Mouse (Mus musculus): ENCODE results near the gene Cptp. TPM values are rescaled to one million over a fixed set of nuclear protein-coding genes. Genes with fewer than 3 reads are reported as not detected.

Cptp gene
- polyA plus RNA-seq (2015; fragmentation: Nextera tagmentation; extraction: Ambion mirVana) = 14.7 and 15.7 TPM in 2 replicates

DNA sequence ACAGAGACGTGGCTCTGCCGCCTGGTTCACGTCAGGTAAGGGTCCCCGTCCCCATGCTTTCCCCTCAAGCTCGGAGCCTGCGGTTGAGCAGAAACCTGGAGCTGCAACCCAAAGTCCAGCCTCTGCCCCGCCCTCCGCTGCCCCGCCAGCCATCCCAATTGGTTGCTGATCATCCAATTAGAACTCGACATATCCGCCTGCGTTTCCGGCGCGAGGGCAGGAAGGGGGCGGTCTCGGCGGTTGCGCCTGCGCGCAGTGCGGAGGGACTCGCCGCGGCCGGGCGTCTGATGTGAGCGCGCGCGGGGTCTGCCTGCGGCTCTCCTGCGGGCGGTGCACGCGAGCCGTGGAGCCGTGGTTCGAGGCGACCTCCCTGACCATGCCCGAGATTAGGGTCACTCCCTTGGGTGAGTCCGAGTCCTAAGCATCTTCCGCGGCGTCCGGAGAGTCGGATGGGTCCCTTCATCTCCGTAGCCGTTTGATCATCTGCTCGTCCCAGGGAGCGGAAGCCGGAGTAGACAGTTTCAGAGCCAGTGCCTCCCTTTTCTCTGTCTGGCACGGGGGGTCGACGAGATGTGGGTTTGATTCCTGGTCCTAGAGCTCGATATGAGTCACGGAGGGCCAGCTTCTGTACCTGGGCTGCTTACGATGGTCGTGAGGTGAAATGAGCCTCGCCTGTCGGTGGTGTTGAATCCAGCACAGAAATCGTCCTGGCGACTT lies at the start of gene Cptp, which contains the start of gene Ints11:
Gene Cptp, minus strand, starts transcription at position 124 of the 717 bp plus-strand sequence.
Gene Ints11, plus strand, starts transcription at position 230 of the 717 bp plus-strand sequence.
- Histone ChIP-seq H3K4me3 (replicated peaks) (peak within 1 kb of the TSS; percentile 82), H3K9ac (peak within 1 kb of the TSS; percentile 78), H3K9me3 (no peaks in the 10 kb centered on the region), H3K27me3 (replicated peaks) (no peaks in the 10 kb centered on the region), H3K4me1 (peaks cover 13% of the 10 kb centered on the region), H3K27ac (peak within 1 kb of the TSS; percentile 59; the same call in 1 of the 2 replicates), H3K4me2 (peak within 1 kb of the TSS; percentile 91), H3K36me3 (peaks cover 26% of the 10 kb centered on the region)
- WGBS = under 1% methylated on average over 63 of the region's 63 CpGs
- ATAC-seq (ENCODE audit: insufficient read depth, low FRiP score, low read depth) = peak; percentile 97

DNA sequence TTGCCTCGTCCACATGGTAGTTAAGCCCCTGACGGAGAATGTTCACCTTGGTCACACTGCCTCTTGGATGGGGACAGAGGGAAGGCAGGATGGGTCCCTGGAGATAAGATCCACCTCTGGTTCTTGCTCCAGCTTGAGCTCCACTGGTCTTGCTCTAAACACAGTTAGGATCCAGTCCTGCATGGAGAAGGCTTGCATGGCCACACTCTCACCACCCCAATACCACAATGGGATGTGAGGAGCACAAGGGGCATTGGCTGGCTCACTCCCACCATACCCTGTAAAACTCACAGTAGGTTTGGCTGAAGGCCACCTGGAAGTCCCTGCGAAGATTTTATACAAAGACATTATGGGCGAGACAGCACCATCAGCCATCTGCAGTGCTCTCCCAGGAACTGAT lies 39.5 kb upstream of the Cptp start:
- Histone ChIP-seq H3K9me3 (no peaks in the 10 kb centered on the region), H3K4me2 (no peak overlapping the region), H3K36me3 (peaks cover 8% of the 10 kb centered on the region), H3K27ac (no peak overlapping the region), H3K27me3 (replicated peaks) (no peaks in the 10 kb centered on the region), H3K9ac (no peak overlapping the region), H3K4me1 (no peaks in the 10 kb centered on the region), H3K4me3 (replicated peaks) (no peak overlapping the region)
- 80% methylated on average over 4 of the region's 4 CpGs for WGBS
- no peak for ATAC-seq (ENCODE audit: insufficient read depth, low FRiP score, low read depth)

DNA sequence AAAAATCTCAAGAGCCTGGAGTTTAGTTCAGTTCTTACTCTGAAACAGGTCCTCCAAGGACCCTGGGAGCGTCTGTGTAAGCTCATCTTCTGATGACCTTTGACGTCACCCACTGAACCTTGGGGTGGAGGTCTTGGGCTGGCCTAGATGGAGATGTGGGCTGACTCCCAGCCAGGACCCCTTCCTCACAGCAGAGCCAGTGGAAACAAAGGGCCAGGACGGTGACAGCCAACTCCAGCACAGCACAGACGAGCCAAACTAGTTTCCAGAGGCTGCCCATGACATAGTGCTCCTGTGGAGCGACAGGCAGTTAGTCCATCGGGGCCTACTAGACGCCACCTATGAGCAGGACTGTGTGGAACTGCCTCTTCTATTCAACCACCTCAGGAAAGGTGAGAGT lies 39.0 kb upstream of the Cptp start:
- no peak for ATAC-seq (ENCODE audit: insufficient read depth, low FRiP score, low read depth)
- peaks cover 13% of the 10 kb centered on the region for H3K36me3 ChIP-seq
- H3K9ac ChIP-seq = no peak overlapping the region
- no peak overlapping the region for H3K4me2 ChIP-seq
- no peaks in the 10 kb centered on the region for H3K9me3 ChIP-seq
- H3K4me3 ChIP-seq (replicated peaks) = no peak overlapping the region
- WGBS = 69% methylated on average over 7 of the region's 7 CpGs
- H3K27me3 ChIP-seq (replicated peaks) = no peaks in the 10 kb centered on the region
- H3K27ac ChIP-seq = no peak overlapping the region
- no peaks in the 10 kb centered on the region for H3K4me1 ChIP-seq

DNA sequence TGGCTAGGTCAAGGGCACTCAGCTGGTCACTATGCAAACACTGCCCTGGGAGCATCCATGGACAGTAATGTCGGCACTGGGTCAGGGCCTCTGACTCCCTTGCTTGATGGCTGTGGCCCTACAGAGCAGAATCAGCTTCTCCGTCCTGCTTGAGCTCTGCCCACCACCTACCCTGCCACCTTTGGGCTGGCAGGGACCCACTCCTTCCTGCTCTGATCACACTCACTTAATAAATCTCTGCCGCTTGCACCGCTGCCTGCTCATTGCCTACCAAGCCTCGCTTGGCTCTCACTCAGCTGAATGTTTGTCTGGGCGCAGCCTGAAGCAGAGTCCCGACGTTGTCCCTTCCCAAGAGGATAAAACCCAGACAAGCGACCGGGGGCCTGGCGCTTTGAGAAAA lies 37.8 kb upstream of the Cptp start:
- Histone ChIP-seq H3K9me3 (no peaks in the 10 kb centered on the region), H3K4me2 (no peak overlapping the region), H3K27ac (no peak overlapping the region), H3K4me1 (no peaks in the 10 kb centered on the region), H3K9ac (no peak overlapping the region), H3K36me3 (peaks cover 25% of the 10 kb centered on the region), H3K27me3 (replicated peaks) (no peaks in the 10 kb centered on the region), H3K4me3 (replicated peaks) (no peak overlapping the region)
- ATAC-seq (ENCODE audit: insufficient read depth, low FRiP score, low read depth) = no peak
- WGBS = 79% methylated on average over 11 of the region's 11 CpGs

DNA sequence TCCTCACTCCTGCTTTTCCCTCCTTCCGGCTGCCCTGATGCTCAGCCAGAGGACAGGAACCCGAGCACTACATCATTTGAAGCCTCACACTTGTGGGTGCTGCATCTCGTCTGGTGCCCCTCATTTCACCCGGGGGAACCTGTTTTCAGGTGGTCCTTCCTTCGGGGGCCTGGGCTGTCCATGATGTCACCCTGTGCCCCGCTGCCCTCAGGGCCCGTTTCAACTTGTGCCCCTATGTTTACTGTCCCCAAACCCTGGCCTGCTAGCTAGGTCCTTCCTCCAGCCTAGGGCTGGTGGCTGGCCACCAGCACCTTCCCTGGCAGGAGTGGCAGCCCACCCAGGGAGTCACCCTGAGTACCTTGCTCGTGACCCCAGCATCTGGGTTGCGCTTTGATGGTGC lies 36.9 kb upstream of the Cptp start:
- ATAC-seq (ENCODE audit: insufficient read depth, low FRiP score, low read depth) = no peak
- H3K9ac ChIP-seq = no peak overlapping the region
- WGBS = 85% methylated on average over 9 of the region's 9 CpGs
- H3K27ac ChIP-seq = no peak overlapping the region
- no peaks in the 10 kb centered on the region for H3K9me3 ChIP-seq
- H3K36me3 ChIP-seq = peaks cover 31% of the 10 kb centered on the region
- no peaks in the 10 kb centered on the region for H3K4me1 ChIP-seq
- no peak overlapping the region for H3K4me2 ChIP-seq
- H3K4me3 ChIP-seq (replicated peaks) = no peak overlapping the region
- no peaks in the 10 kb centered on the region for H3K27me3 ChIP-seq (replicated peaks)

DNA sequence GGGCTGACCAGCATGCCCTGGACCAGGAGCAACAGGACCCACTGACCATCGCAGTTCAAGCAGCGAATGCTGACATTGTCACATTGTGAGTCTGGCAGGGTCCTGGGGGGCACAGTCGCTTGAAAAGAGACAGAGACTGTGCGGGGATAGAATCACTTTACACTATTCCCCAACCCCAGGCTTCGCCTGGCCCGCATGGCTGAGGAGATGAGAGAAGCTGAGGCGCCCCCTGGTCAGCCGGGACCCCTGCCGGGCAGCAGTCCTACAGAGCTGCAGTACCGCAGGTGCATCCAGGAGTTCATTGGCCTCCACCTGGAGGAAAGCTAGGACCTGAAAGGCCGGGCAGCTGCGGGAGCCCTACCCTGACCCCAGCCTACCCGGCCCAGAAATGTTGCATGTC lies 36.4 kb upstream of the Cptp start:
- Histone ChIP-seq H3K4me2 (no peak overlapping the region), H3K9ac (no peak overlapping the region), H3K36me3 (peaks cover 31% of the 10 kb centered on the region), H3K4me3 (replicated peaks) (no peak overlapping the region), H3K4me1 (no peaks in the 10 kb centered on the region), H3K27me3 (replicated peaks) (no peaks in the 10 kb centered on the region), H3K9me3 (no peaks in the 10 kb centered on the region), H3K27ac (no peak overlapping the region)
- 85% methylated on average over 13 of the region's 13 CpGs for WGBS
- no peak for ATAC-seq (ENCODE audit: insufficient read depth, low FRiP score, low read depth)

DNA sequence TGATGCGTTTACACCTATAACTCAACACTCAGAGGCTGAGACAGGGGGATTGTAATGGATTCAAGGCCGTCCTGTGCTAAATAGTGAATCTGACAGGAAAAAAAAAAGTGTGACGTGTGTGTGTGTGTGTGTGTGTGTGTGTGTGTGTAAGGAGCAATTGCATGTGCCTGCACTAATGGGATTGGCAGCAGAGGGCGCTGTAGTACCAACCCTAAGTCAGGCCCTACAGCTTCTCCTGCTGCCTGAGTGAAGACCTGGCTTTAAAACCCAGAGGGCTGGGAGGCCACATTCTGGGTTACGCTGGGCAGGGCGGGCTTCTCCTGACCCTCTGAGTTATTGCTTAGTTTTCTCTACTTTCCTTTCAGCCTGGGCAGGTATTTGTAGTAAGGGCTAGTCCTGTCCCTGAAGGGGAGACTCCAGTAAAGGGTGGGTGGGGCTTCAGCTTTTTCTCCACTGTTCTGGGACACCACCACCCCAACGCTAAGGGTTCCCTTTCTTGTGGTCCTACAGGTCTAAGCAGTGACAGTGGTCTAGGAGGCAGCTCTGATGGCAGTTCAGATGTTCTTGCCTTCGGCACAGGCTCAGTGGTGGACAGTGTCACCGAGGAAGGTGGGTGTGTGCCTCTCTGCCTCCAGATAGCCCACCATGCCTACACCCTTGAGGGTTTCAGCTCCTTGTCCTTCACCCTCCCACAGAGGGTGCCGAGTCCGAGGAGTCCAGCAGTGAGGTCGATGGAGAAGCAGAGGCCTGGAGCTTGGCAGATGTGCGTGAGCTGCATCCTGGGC lies 35.3 kb upstream of the Cptp start:
- WGBS = 88% methylated on average over 13 of the region's 13 CpGs

DNA sequence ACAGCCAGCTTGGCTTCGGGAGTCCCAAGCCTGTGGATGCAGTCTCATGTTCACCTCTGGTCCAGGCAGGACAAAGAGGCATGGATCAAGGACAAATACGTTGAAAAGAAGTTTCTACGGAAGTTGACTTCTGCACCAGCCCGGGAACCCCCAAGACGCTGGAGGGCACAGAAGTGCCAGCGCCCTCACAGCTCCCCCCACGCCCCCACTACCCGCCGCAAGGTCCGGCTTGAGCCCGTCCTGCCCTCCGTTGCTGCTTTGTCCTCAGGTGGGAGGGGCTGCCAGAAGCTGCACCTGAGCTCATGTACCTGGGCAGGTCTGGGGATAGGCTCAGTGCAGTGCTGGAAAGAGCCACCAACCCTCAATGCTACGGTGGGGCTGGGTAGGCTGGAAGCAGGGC lies 34.0 kb upstream of the Cptp start:
- Histone ChIP-seq H3K9ac (no peak overlapping the region), H3K27me3 (replicated peaks) (no peaks in the 10 kb centered on the region), H3K9me3 (no peaks in the 10 kb centered on the region), H3K36me3 (peaks cover 40% of the 10 kb centered on the region), H3K4me3 (replicated peaks) (no peak overlapping the region), H3K4me1 (no peaks in the 10 kb centered on the region), H3K4me2 (no peak overlapping the region), H3K27ac (no peak overlapping the region)
- no peak for ATAC-seq (ENCODE audit: insufficient read depth, low FRiP score, low read depth)
- WGBS = 91% methylated on average over 13 of the region's 13 CpGs

More for the DNA sequence above, 35.3 kb upstream of the Cptp start:
- Histone ChIP-seq H3K4me2 (no peak overlapping the region), H3K9ac (no peak overlapping the region), H3K9me3 (no peaks in the 10 kb centered on the region), H3K27ac (no peak overlapping the region), H3K36me3 (peaks cover 40% of the 10 kb centered on the region), H3K27me3 (replicated peaks) (no peaks in the 10 kb centered on the region), H3K4me3 (replicated peaks) (no peak overlapping the region), H3K4me1 (no peaks in the 10 kb centered on the region)
- no peak for ATAC-seq (ENCODE audit: insufficient read depth, low FRiP score, low read depth)

DNA sequence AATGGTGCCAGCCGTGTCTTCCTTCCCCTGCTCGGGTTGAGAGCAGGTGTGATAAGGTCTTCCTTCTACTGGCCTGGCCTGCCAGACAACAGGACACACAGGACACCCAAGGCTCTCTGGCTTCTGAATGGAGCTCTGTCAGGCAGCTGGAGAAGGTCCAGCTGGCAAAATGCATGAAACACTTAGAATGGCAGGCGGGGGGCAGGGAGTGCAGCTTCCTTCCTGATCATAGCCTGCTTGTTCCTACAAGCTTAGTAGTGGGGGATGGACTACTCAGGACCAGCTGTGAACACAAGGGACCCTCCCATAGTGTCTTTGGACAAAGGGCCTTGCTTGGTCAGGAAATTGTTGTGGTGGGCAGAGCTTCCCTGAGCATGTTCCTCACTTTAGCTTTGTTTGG lies 32.0 kb upstream of the Cptp start:
- Histone ChIP-seq H3K36me3 (peaks cover 47% of the 10 kb centered on the region), H3K9me3 (no peaks in the 10 kb centered on the region)

DNA sequence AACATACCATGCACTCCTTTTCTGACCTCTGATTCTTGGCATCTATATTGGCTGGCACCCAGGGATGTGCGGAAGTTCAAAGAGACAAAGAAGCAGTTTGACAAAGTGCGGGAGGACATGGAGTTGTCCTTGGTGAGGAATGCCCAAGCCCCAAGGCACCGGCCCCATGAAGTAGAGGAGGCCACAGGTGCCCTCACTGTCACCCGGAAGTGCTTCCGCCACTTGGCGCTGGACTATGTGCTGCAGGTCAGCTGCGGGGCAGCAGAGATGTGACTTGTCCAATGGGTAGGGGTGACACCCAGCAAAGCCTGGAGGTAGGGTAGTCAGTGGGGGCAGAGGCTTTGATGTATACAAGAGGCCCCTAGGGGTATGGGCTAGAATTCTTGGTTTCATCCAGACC lies 30.1 kb upstream of the Cptp start:
- peaks cover 44% of the 10 kb centered on the region for H3K36me3 ChIP-seq
- peaks cover 8% of the 10 kb centered on the region for H3K4me1 ChIP-seq
- ATAC-seq (ENCODE audit: insufficient read depth, low FRiP score, low read depth) = no peak
- no peak overlapping the region for H3K27ac ChIP-seq
- WGBS = 93% methylated on average over 7 of the region's 7 CpGs
- no peak overlapping the region for H3K4me3 ChIP-seq (replicated peaks)
- no peaks in the 10 kb centered on the region for H3K27me3 ChIP-seq (replicated peaks)
- no peak overlapping the region for H3K4me2 ChIP-seq
- H3K9ac ChIP-seq = no peak overlapping the region
- H3K9me3 ChIP-seq = no peaks in the 10 kb centered on the region

More for the DNA sequence above, 32.0 kb upstream of the Cptp start:
- H3K4me1 ChIP-seq = no peaks in the 10 kb centered on the region
- no peak for ATAC-seq (ENCODE audit: insufficient read depth, low FRiP score, low read depth)
- H3K27ac ChIP-seq = no peak overlapping the region
- H3K4me3 ChIP-seq (replicated peaks) = no peak overlapping the region
- no peaks in the 10 kb centered on the region for H3K27me3 ChIP-seq (replicated peaks)
- no peak overlapping the region for H3K9ac ChIP-seq
- no peak overlapping the region for H3K4me2 ChIP-seq
- 59% methylated on average over 3 of the region's 3 CpGs for WGBS

DNA sequence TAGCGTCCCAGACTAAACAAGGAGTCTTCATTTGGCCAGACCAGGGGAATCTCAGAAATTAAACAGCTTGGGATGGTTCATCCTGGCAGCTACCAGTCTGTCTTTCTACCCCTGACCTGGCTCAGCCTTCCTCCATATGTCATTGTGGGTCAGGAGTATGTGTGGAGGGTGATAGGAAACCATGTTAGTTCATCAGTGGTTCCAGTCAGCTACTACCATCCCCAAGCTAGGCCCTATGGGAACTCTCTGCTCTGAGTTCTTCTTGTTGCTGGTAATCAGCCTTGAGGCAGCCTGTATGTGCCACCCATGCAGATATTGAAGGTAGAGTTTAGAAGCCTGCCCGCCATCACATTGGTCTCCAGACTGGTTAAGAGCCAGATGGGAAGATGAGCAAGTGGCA lies 29.1 kb upstream of the Cptp start:
- H3K36me3 ChIP-seq = peaks cover 35% of the 10 kb centered on the region
- no peaks in the 10 kb centered on the region for H3K9me3 ChIP-seq
- ATAC-seq (ENCODE audit: insufficient read depth, low FRiP score, low read depth) = no peak
- no peaks in the 10 kb centered on the region for H3K27me3 ChIP-seq (replicated peaks)
- no peak overlapping the region for H3K4me3 ChIP-seq (replicated peaks)
- H3K9ac ChIP-seq = no peak overlapping the region
- whole genome bisulfite sequencing = 91% methylated on average over 2 of the region's 2 CpGs
- H3K4me1 ChIP-seq = peaks cover 19% of the 10 kb centered on the region
- no peak overlapping the region for H3K27ac ChIP-seq
- no peak overlapping the region for H3K4me2 ChIP-seq

DNA sequence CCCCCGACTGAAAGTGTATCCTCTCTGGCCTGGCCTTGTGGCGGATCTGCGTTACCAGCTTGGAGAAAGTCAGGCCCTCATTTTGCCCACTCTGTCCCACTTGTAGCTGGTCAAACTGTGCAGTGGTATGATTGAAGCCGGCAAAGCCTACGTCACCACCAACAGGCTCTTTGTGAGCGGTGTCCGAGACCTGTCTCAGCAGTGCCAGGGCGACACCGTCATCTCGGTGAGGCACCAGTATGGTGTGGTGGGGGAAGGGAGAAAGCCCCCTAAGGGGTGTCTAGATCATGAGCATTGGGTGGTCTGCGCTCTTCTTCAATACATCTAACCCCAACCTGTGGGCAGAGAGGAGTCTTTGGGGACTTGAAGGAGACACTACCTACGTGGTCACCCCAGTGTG lies 27.2 kb upstream of the Cptp start:
- ATAC-seq (ENCODE audit: insufficient read depth, low FRiP score, low read depth) = no peak
- 99% methylated on average over 12 of the region's 12 CpGs for WGBS

More for the DNA sequence above, 27.2 kb upstream of the Cptp start:
- Histone ChIP-seq H3K27me3 (replicated peaks) (no peaks in the 10 kb centered on the region), H3K4me2 (no peak overlapping the region), H3K4me3 (replicated peaks) (no peak overlapping the region), H3K27ac (no peak overlapping the region), H3K9me3 (no peaks in the 10 kb centered on the region), H3K4me1 (peaks cover 26% of the 10 kb centered on the region), H3K9ac (no peak overlapping the region), H3K36me3 (peaks cover 19% of the 10 kb centered on the region)
